Mouse (Mus musculus): ENCODE measurements around the gene Olfr1420. TPM values are rescaled to one million over a fixed set of nuclear protein-coding genes. Genes with fewer than 3 reads are reported as not detected.
"Not testable (repeated sequence)": the region's sequence is repeated elsewhere in the genome, so short reads cannot be mapped to it uniquely, and the experiment has no call there.

Olfr1420 gene
- polyA plus RNA-seq (2016; fragmentation: Nextera tagmentation; extraction: Ambion mirVana), result not detected in 2 replicates

GRCm38 (mm10) chr19:11886265-11886664, at the start of gene Olfr1420:
Gene Olfr1420, plus strand, starts transcription at chr19:11886565.
- 32% methylated on average over 1 of the region's 1 CpGs for WGBS (ENCODE audit: insufficient replicate concordance)
- no peak for ATAC-seq
- Histone ChIP-seq H3K4me3 (no peak within 1 kb of the TSS), H3K9me3 (replicated peaks) (no peaks in the 10 kb centered on the region), H3K27ac (no peak within 1 kb of the TSS), H3K4me1 (no peaks in the 10 kb centered on the region), H3K27me3 (replicated peaks) (no peaks in the 10 kb centered on the region), H3K4me2 (no peak within 1 kb of the TSS), H3K9ac (no peak within 1 kb of the TSS), H3K36me3 (no peaks in the 10 kb centered on the region)

- Histone ChIP-seq H3K4me3 (no peak within 1 kb of the TSS), H3K4me2 (no peak within 1 kb of the TSS), H3K27ac (no peak within 1 kb of the TSS), H3K27me3 (replicated peaks) (no peaks in the 10 kb centered on the region), H3K9ac (no peak within 1 kb of the TSS), H3K9me3 (replicated peaks) (no peaks in the 10 kb centered on the region), H3K36me3 (no peaks in the 10 kb centered on the region), H3K4me1 (no peaks in the 10 kb centered on the region)
- ATAC-seq, result no peak
- 73% methylated on average over 4 of the region's 4 CpGs for WGBS (ENCODE audit: insufficient replicate concordance)
Observed at GRCm38 (mm10) chr19:11839119-11839518, 47.2 kb upstream of the Olfr1420 start, which contains the start of gene Olfr1417. Gene Olfr1417, minus strand, starts transcription at chr19:11839219.

- no peaks in the 10 kb centered on the region for H3K9me3 ChIP-seq (replicated peaks)
- no peaks in the 10 kb centered on the region for H3K27me3 ChIP-seq (replicated peaks)
- no peaks in the 10 kb centered on the region for H3K4me1 ChIP-seq
- ATAC-seq, result no peak
- WGBS (ENCODE audit: insufficient replicate concordance), result 54% methylated on average over 4 of the region's 4 CpGs
- H3K27ac ChIP-seq, result no peak overlapping the region
- no peak overlapping the region for H3K4me3 ChIP-seq
- H3K36me3 ChIP-seq, result no peaks in the 10 kb centered on the region
- H3K9ac ChIP-seq, result no peak overlapping the region
- H3K4me2 ChIP-seq, result no peak overlapping the region
Observed at GRCm38 (mm10) chr19:11846333-11846732, 40.0 kb upstream of the Olfr1420 start.

- no peaks in the 10 kb centered on the region for H3K9me3 ChIP-seq (replicated peaks)
- H3K36me3 ChIP-seq, result no peaks in the 10 kb centered on the region
- no peaks in the 10 kb centered on the region for H3K27me3 ChIP-seq (replicated peaks)
- no peak overlapping the region for H3K4me3 ChIP-seq
- no peak overlapping the region for H3K4me2 ChIP-seq
- no peak overlapping the region for H3K9ac ChIP-seq
- H3K4me1 ChIP-seq, result no peaks in the 10 kb centered on the region
- 21% methylated on average over 4 of the region's 4 CpGs for WGBS (ENCODE audit: insufficient replicate concordance)
- ATAC-seq, result no peak
- no peak overlapping the region for H3K27ac ChIP-seq
Observed at GRCm38 (mm10) chr19:11852652-11853051, 33.7 kb upstream of the Olfr1420 start.

- Histone ChIP-seq H3K27me3 (replicated peaks) (no peaks in the 10 kb centered on the region), H3K36me3 (no peaks in the 10 kb centered on the region), H3K4me3 (no peak overlapping the region), H3K9ac (no peak overlapping the region), H3K27ac (no peak overlapping the region), H3K9me3 (replicated peaks) (no peaks in the 10 kb centered on the region), H3K4me1 (no peaks in the 10 kb centered on the region), H3K4me2 (no peak overlapping the region)
- ATAC-seq, result no peak
- WGBS (ENCODE audit: insufficient replicate concordance), result 72% methylated on average over 2 of the region's 2 CpGs
Observed at GRCm38 (mm10) chr19:11854821-11855220, 31.5 kb upstream of the Olfr1420 start.

GRCm38 (mm10) chr19:11856506-11856905, 29.9 kb upstream of the Olfr1420 start:
- H3K27me3 ChIP-seq (replicated peaks), result no peaks in the 10 kb centered on the region
- no peaks in the 10 kb centered on the region for H3K9me3 ChIP-seq (replicated peaks)
- H3K4me1 ChIP-seq, result no peaks in the 10 kb centered on the region
- ATAC-seq, result no peak
- H3K9ac ChIP-seq, result no peak overlapping the region
- no peak overlapping the region for H3K4me2 ChIP-seq
- H3K4me3 ChIP-seq, result no peak overlapping the region
- H3K36me3 ChIP-seq, result no peaks in the 10 kb centered on the region
- 55% methylated on average over 6 of the region's 6 CpGs for WGBS (ENCODE audit: insufficient replicate concordance)
- no peak overlapping the region for H3K27ac ChIP-seq

- no peak for ATAC-seq
- H3K4me3 ChIP-seq, result no peak within 1 kb of the TSS
- H3K36me3 ChIP-seq, result no peaks in the 10 kb centered on the region
- H3K27me3 ChIP-seq (replicated peaks), result no peaks in the 10 kb centered on the region
- H3K9ac ChIP-seq, result no peak within 1 kb of the TSS
- no peak within 1 kb of the TSS for H3K27ac ChIP-seq
- 89% methylated on average over 1 of the region's 1 CpGs for WGBS (ENCODE audit: insufficient replicate concordance)
- peaks cover 4% of the 10 kb centered on the region; the same call in 1 of the 2 replicates for H3K9me3 ChIP-seq (replicated peaks)
- H3K4me2 ChIP-seq, result no peak within 1 kb of the TSS
- H3K4me1 ChIP-seq, result no peaks in the 10 kb centered on the region
Observed at GRCm38 (mm10) chr19:11860966-11861365, 25.4 kb upstream of the Olfr1420 start, which contains the start of gene Olfr1418. Gene Olfr1418, minus strand, starts transcription at chr19:11861066.

GRCm38 (mm10) chr19:11867837-11868236, 18.5 kb upstream of the Olfr1420 start:
- Histone ChIP-seq H3K36me3 (no peaks in the 10 kb centered on the region), H3K9me3 (replicated peaks) (peaks cover 11% of the 10 kb centered on the region; the same call in 1 of the 2 replicates), H3K9ac (no peak overlapping the region), H3K27ac (no peak overlapping the region), H3K4me1 (no peaks in the 10 kb centered on the region), H3K4me3 (no peak overlapping the region), H3K27me3 (replicated peaks) (no peaks in the 10 kb centered on the region), H3K4me2 (no peak overlapping the region)
- WGBS (ENCODE audit: insufficient replicate concordance), result 61% methylated on average over 2 of the region's 2 CpGs
- ATAC-seq, result no peak

GRCm38 (mm10) chr19:11875006-11875405, 11.4 kb upstream of the Olfr1420 start, which contains the start of gene Olfr1419:
Gene Olfr1419, minus strand, starts transcription at chr19:11875106.
- no peak within 1 kb of the TSS for H3K27ac ChIP-seq
- no peak for ATAC-seq
- WGBS (ENCODE audit: insufficient replicate concordance), result 21% methylated on average over 1 of the region's 1 CpGs
- H3K9me3 ChIP-seq (replicated peaks), result no peaks in the 10 kb centered on the region
- H3K4me1 ChIP-seq, result no peaks in the 10 kb centered on the region
- peaks cover 7% of the 10 kb centered on the region for H3K27me3 ChIP-seq (replicated peaks)
- H3K36me3 ChIP-seq, result no peaks in the 10 kb centered on the region
- H3K4me2 ChIP-seq, result no peak within 1 kb of the TSS
- H3K9ac ChIP-seq, result no peak within 1 kb of the TSS
- H3K4me3 ChIP-seq, result no peak within 1 kb of the TSS

- WGBS (ENCODE audit: insufficient replicate concordance), result 51% methylated on average over 22 of the region's 22 CpGs
- H3K4me3 ChIP-seq; H3K9ac ChIP-seq; H3K4me2 ChIP-seq; H3K27ac ChIP-seq; H3K4me1 ChIP-seq; H3K9me3 ChIP-seq (replicated peaks); ATAC-seq; H3K36me3 ChIP-seq; H3K27me3 ChIP-seq (replicated peaks): not testable (repeated sequence)
Observed at GRCm38 (mm10) chr19:11878404-11878803, 8.0 kb upstream of the Olfr1420 start.

GRCm38 (mm10) chr19:11911021-11911420, 24.7 kb downstream of the Olfr1420 start:
- Histone ChIP-seq H3K9me3 (replicated peaks) (no peaks in the 10 kb centered on the region), H3K4me2 (peak overlapping the region; percentile 91), H3K27ac (0 out of 2 replicates have a peak overlapping the region, but pooled peaks have one; percentile 73), H3K27me3 (replicated peaks) (no peaks in the 10 kb centered on the region), H3K36me3 (peaks cover 18% of the 10 kb centered on the region), H3K4me1 (peaks cover 29% of the 10 kb centered on the region), H3K9ac (no peak overlapping the region), H3K4me3 (peak overlapping the region; percentile 96)
- WGBS (ENCODE audit: insufficient replicate concordance), result 37% methylated on average over 5 of the region's 5 CpGs
- no peak for ATAC-seq

- ATAC-seq, result no peak
Observed at GRCm38 (mm10) chr19:11911603-11912002, 25.2 kb downstream of the Olfr1420 start.

GRCm38 (mm10) chr19:11912037-11912532, 25.7 kb downstream of the Olfr1420 start, which contains the start of gene Patl1:
Gene Patl1, plus strand, starts transcription at chr19:11912399.
- whole genome bisulfite sequencing (ENCODE audit: insufficient replicate concordance), result under 1% methylated on average over 53 of the region's 53 CpGs
- H3K4me2 ChIP-seq, result peak within 1 kb of the TSS; percentile 91
- peak; percentile 97 for ATAC-seq
- H3K4me3 ChIP-seq, result peak within 1 kb of the TSS; percentile 96
- peak within 1 kb of the TSS; percentile 80 for H3K27ac ChIP-seq
- no peaks in the 10 kb centered on the region for H3K9me3 ChIP-seq (replicated peaks)
- H3K4me1 ChIP-seq, result peaks cover 29% of the 10 kb centered on the region
- peak within 1 kb of the TSS; percentile 95 for H3K9ac ChIP-seq
- H3K27me3 ChIP-seq (replicated peaks), result no peaks in the 10 kb centered on the region
- peaks cover 24% of the 10 kb centered on the region for H3K36me3 ChIP-seq

More at GRCm38 (mm10) chr19:11911603-11912002, 25.2 kb downstream of the Olfr1420 start:
- Histone ChIP-seq H3K36me3 (peaks cover 23% of the 10 kb centered on the region), H3K27me3 (replicated peaks) (no peaks in the 10 kb centered on the region), H3K9me3 (replicated peaks) (no peaks in the 10 kb centered on the region), H3K4me2 (peak overlapping the region; percentile 91), H3K9ac (peak overlapping the region; percentile 71), H3K4me1 (peaks cover 29% of the 10 kb centered on the region), H3K4me3 (peak overlapping the region; percentile 96), H3K27ac (peak overlapping the region; percentile 73)
- 4% methylated on average over 17 of the region's 17 CpGs for WGBS (ENCODE audit: insufficient replicate concordance)

Measured in liver, embryonic 12.5 days (tissue).